Mouse (Mus musculus) MEL (cell line): ENCODE results near the gene Nipbl. TPM values are rescaled to one million over a fixed set of nuclear protein-coding genes. Genes with fewer than 3 reads are reported as not detected.

Experiments
- DNase-seq: peaks from one replicate; pipeline ENCODE4 v3.0.0; 2011; ENCODE audit warnings: low read depth, low spot score
- H3K27ac ChIP-seq: 2 replicates; pipeline ENCODE4 v1.5.1; 2012; ENCODE audit warnings: low read depth, mild to moderate bottlenecking, control low read depth, low read length, moderate library complexity; ENCODE audit not compliant: control insufficient read depth
- H3K27me3 ChIP-seq, 2 experiments: fragments of 150-350 bp in 1 of 2; sonication (generic) in 1 of 2; 2 replicates each; pipeline ENCODE4 v1.6.1; 2012; ENCODE audit warnings: low read length in 2 of 2, mild to moderate bottlenecking in 2 of 2, improper control_type of control experiment in 1 of 2, moderate library complexity in 1 of 2; ENCODE audit not compliant: insufficient read depth in 2 of 2, control insufficient read depth in 1 of 2
- H3K36me3 ChIP-seq, 2 experiments: 2 replicates each; pipeline ENCODE4 v1.6.1; 2012 to 2014; ENCODE audit warnings: low read length in 2 of 2, improper control_type of control experiment in 1 of 2, inconsistent platforms in 1 of 2, mild to moderate bottlenecking in 1 of 2; ENCODE audit not compliant: insufficient read depth in 2 of 2, control insufficient read depth in 1 of 2
- H3K4me1 ChIP-seq, 2 experiments: fragments of 150-350 bp in 1 of 2; sonication (generic) in 1 of 2; 2 replicates each; pipeline ENCODE4 v1.6.1; 2012; ENCODE audit warnings: low read length in 2 of 2, improper control_type of control experiment in 1 of 2, mild to moderate bottlenecking in 1 of 2; ENCODE audit not compliant: insufficient read depth in 2 of 2, control insufficient read depth in 1 of 2
- H3K4me3 ChIP-seq, 2 experiments: fragments of 150-350 bp in 1 of 2; sonication (generic) in 1 of 2; 2 replicates each; pipeline ENCODE4 v1.5.1; 2012; ENCODE audit warnings: low read depth in 2 of 2, low read length in 2 of 2, mild to moderate bottlenecking in 2 of 2, moderate library complexity in 2 of 2, control low read depth in 1 of 2, improper control_type of control experiment in 1 of 2; ENCODE audit not compliant: control insufficient read depth in 1 of 2, insufficient read depth in 1 of 2
- H3K79me2 ChIP-seq: 2 replicates; pipeline ENCODE4 v1.6.1; 2012; ENCODE audit warnings: mild to moderate bottlenecking, low read length, moderate library complexity; ENCODE audit not compliant: control insufficient read depth, poor library complexity, insufficient read depth
- H3K9ac ChIP-seq: 2 replicates; pipeline ENCODE4 v1.6.1; 2012; ENCODE audit warnings: low read depth, mild to moderate bottlenecking, control low read depth, low read length, moderate library complexity; ENCODE audit not compliant: control insufficient read depth, poor library complexity, severe bottlenecking
- H3K9me3 ChIP-seq: fragments of 150-350 bp; sonication (generic); replicated peaks from 2 replicates; pipeline ENCODE4 v1.6.1; 2012; ENCODE audit warnings: mild to moderate bottlenecking, low read length, improper control_type of control experiment, moderate library complexity; ENCODE audit not compliant: insufficient read depth
- CTCF ChIP-seq, 3 experiments: IDR thresholded peaks in 2 of 3; conservative IDR thresholded peaks in 1 of 3; 2 replicates each; pipeline ENCODE4 v1.5.1; 2011 to 2012; ENCODE audit warnings: low read length in 3 of 3, low read depth in 2 of 3, mild to moderate bottlenecking in 2 of 3, improper control_type of control experiment in 1 of 3, inconsistent platforms in 1 of 3, mixed read lengths in 1 of 3, moderate library complexity in 1 of 3; ENCODE audit not compliant: control insufficient read depth in 1 of 3, insufficient read depth in 1 of 3, poor library complexity in 1 of 3, severe bottlenecking in 1 of 3
- E2F4 ChIP-seq: IDR thresholded peaks from 2 replicates; pipeline ENCODE4 v1.6.1; 2011; ENCODE audit warnings: low read depth, low read length, improper control_type of control experiment, borderline replicate concordance
- EP300 ChIP-seq, 2 experiments: IDR thresholded peaks; 2 replicates each; pipeline ENCODE4 v1.6.1; 2011; ENCODE audit warnings: improper control_type of control experiment in 2 of 2, low read length in 2 of 2, low read depth in 1 of 2, mild to moderate bottlenecking in 1 of 2
- ETS1 ChIP-seq: IDR thresholded peaks from 2 replicates; pipeline ENCODE4 v1.6.1; 2012; ENCODE audit warnings: low read depth, mild to moderate bottlenecking, inconsistent platforms, low read length, improper control_type of control experiment, moderate library complexity
- GABPA ChIP-seq: IDR thresholded peaks from 2 replicates; pipeline ENCODE4 v1.6.1; 2012; ENCODE audit warnings: low read depth, mild to moderate bottlenecking, inconsistent platforms, low read length, improper control_type of control experiment, moderate library complexity
- GATA1 ChIP-seq: IDR thresholded peaks from 2 replicates; pipeline ENCODE4 v1.6.1; 2011; ENCODE audit warnings: low read depth, low read length, improper control_type of control experiment
- MAX ChIP-seq: IDR thresholded peaks from 2 replicates; pipeline ENCODE4 v1.6.1; 2011; ENCODE audit warnings: low read length, improper control_type of control experiment
- MEF2A ChIP-seq: IDR thresholded peaks from 2 replicates; pipeline ENCODE4 v1.6.1; 2014; ENCODE audit warnings: low read depth, mild to moderate bottlenecking, inconsistent platforms, low read length, improper control_type of control experiment; ENCODE audit not compliant: poor library complexity, insufficient replicate concordance, severe bottlenecking; ENCODE audit errors: extremely low read depth
- MXI1 ChIP-seq: IDR thresholded peaks from 2 replicates; pipeline ENCODE4 v1.6.1; 2011; ENCODE audit warnings: mild to moderate bottlenecking, low read depth, low read length, improper control_type of control experiment
- POLR2AphosphoS2 ChIP-seq: IDR thresholded peaks from 2 replicates; pipeline ENCODE4 v1.6.1; 2011; ENCODE audit warnings: low read length, improper control_type of control experiment
- RCOR1 ChIP-seq: IDR thresholded peaks from 2 replicates; pipeline ENCODE4 v1.6.1; 2012; ENCODE audit warnings: low read depth, mild to moderate bottlenecking, inconsistent platforms, low read length, improper control_type of control experiment
- SIN3A ChIP-seq: IDR thresholded peaks from 2 replicates; pipeline ENCODE4 v1.6.1; 2012; ENCODE audit warnings: low read length, improper control_type of control experiment, inconsistent platforms
- SMC3 ChIP-seq: IDR thresholded peaks from 2 replicates; pipeline ENCODE4 v1.6.1; 2011; ENCODE audit warnings: low read depth, low read length, improper control_type of control experiment
- TAL1 ChIP-seq: IDR thresholded peaks from 2 replicates; pipeline ENCODE4 v1.6.1; 2012; ENCODE audit warnings: mild to moderate bottlenecking, inconsistent platforms, low read length, moderate library complexity, mixed read lengths
- ZNF384 ChIP-seq: IDR thresholded peaks from 2 replicates; pipeline ENCODE4 v1.6.1; 2012; ENCODE audit warnings: low read depth, mild to moderate bottlenecking, inconsistent platforms, low read length, improper control_type of control experiment
- polyA plus RNA-seq, 2 experiments: library from polyadenylated mRNA; stranded (reverse) in 1 of 2; unstranded in 1 of 2; fragments of >175 nt in 1 of 2; fragments of >200 nt in 1 of 2; gene quantifications; 2 replicates each; pipeline versions ENCODE4 v1.2.1 to v1.2.4; 2012; ENCODE audit warnings: low replicate concordance in 2 of 2, low read depth in 1 of 2; ENCODE audit not compliant: insufficient read length in 2 of 2, insufficient read depth in 1 of 2, missing spikeins in 1 of 2
- total RNA-seq: library from RNA; depleted of rRNA; stranded (reverse); fragments of 300-350 nt; gene quantifications from 2 replicates; pipeline ENCODE4 v1.2.3, GENCODE M21; 2012

Gene Nipbl
- total and polyA plus RNA-seq, 3 experiments = 21.8 to 66.3 (median 35.6) TPM

DNA sequence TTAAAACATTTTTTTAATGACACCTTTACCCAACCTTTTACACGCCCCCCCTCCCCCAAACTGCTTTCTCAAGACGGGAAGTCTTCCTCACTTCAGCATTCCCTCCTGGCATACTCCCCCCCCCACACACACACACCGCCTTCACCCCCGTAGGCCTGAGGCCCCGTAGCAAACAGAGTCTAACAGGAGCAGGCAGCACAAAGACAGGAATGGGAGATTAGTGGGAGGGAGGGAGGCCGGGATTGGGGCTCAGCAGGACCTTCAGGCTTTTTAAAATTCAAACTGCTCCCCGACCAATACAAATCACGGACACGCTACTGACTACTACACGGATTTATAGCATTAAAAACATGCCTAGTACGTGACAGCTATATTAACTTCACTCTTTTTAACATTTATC lies 2.1 kb downstream of the Nipbl start:
- Histone ChIP-seq H3K4me1 (peaks cover 5 to 33% of the 10 kb centered on the region in 2 experiments; a peak in 3 of 4 replicates), H3K9ac (peak overlapping the region; percentile 99), H3K79me2 (peaks cover 58% of the 10 kb centered on the region), H3K27me3 (no peaks in the 10 kb centered on the region), H3K9me3 (no peaks in the 10 kb centered on the region), H3K27ac (no peak overlapping the region), H3K4me3 (peak overlapping the region; percentile 80 to 90), H3K36me3 (peaks cover 0 to 15% of the 10 kb centered on the region in 2 experiments; a peak in 3 of 4 replicates)
- TF ChIP-seq GABPA (no peak), MEF2A (no peak), RCOR1 (0 out of 2 replicates have a peak, but pooled peaks have one; percentile 1)
- peak; percentile 55 for DNase-seq

DNA sequence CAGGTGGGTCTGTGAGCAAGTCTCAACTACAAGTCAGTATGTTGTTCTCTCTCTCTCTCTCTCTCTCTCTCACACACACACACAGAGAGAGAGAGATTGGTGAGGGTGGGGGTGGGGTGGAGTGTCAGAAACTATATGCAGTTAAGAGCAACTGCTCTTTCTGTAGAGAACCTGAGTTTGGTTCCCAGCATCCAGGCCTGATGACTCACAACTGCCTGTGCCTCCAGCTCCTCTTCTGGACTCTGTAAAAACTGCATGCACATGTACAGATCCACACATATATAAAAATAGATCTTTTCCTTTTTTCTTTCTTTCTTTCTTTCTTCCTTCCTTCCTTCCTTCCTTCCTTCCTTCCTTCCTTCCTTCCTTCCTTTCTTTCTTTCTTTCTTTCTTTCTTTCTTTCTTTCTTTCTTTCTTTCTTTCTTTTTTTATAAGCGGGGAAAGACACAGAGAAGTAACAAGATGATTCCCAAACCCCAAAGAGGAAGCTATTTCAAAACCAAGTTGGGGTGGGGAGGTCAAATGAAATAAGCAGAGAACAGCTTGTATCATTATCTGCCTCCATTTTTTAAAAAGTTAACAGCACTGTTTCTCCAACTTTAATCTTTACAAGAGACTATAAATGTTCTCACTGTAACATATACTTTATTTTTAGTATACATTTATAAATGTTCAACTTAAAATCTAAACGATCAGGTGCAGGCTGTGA lies 10.9 kb downstream of the Nipbl start:
- H3K27me3 ChIP-seq = no peaks in the 10 kb centered on the region
- H3K36me3 ChIP-seq = peaks cover 0 to 36% of the 10 kb centered on the region in 2 experiments; a peak in 2 of 4 replicates
- DNase-seq = peak; percentile 89
- H3K4me3 ChIP-seq = peak overlapping the region; percentile 10 to 34; a peak in 3 of 4 replicates
- peaks cover 55% of the 10 kb centered on the region for H3K79me2 ChIP-seq
- H3K9ac ChIP-seq = peak overlapping the region; percentile 44
- H3K9me3 ChIP-seq = no peaks in the 10 kb centered on the region
- H3K27ac ChIP-seq = peak overlapping the region; percentile 60
- peaks cover 16 to 21% of the 10 kb centered on the region in 2 experiments for H3K4me1 ChIP-seq
- TF ChIP-seq E2F4 (no peak), CTCF (IDR thresholded peaks at IDR 0.05 in 2 of 3, conservative IDR thresholded peaks at IDR 0.05 in 1 of 3; ENCODE audit: control insufficient read depth in 1 of 3, insufficient read depth in 1 of 3, low read depth in 2 of 3, low read length in 3 of 3, poor library complexity in 1 of 3, severe bottlenecking in 1 of 3) (peak; percentile 26 to 44 (median 27); a peak in 5 of 6 replicates), SMC3 (no peak), MEF2A (no peak), ETS1 (0 out of 2 replicates have a peak, but pooled peaks have one; percentile 33), EP300 (IDR thresholded peaks at IDR 0.05; ENCODE audit: low read depth in 1 of 2, low read length in 2 of 2) (peak; percentile 6 to 48; a peak in 3 of 4 replicates), POLR2AphosphoS2 (no peak), TAL1 (no peak), MAX (0 out of 2 replicates have a peak, but pooled peaks have one; percentile 8)

DNA sequence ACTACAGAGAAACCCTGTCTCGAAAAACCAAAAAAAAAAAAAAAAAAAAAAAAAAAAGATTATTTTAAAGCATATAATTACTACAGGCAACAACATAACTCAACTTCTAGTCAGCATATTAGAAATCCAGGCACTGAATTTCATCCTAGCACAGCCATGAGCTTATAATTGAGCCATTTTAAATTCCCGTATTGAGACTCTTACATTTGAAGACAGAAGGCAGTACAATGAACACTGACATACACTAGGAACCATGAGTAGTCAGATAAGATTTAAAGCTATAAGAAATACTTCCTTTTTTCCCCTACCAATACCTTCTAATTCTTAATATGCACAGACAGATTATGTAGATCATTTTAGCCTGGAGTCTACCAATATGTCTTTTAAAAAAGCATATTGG lies 11.7 kb downstream of the Nipbl start:
- Histone ChIP-seq H3K27ac (0 out of 2 replicates have a peak overlapping the region, but pooled peaks have one; percentile 22), H3K4me3 (no peak overlapping the region; a peak in 1 of 4 replicates), H3K79me2 (peaks cover 50% of the 10 kb centered on the region), H3K4me1 (peaks cover 13 to 17% of the 10 kb centered on the region in 2 experiments), H3K36me3 (peaks cover 0 to 29% of the 10 kb centered on the region in 2 experiments; a peak in 2 of 4 replicates), H3K9me3 (no peaks in the 10 kb centered on the region), H3K27me3 (no peaks in the 10 kb centered on the region), H3K9ac (peak overlapping the region; percentile 36; the same call in 1 of the 2 replicates)
- TF ChIP-seq GATA1 = peak; percentile 79
- TF ChIP-seq SIN3A = peak; percentile 45
- peak; percentile 60; the same call in 1 of the 2 replicates for TF ChIP-seq MXI1
- peak; percentile 78 for TF ChIP-seq ZNF384
- no peak for TF ChIP-seq CTCF (IDR thresholded peaks at IDR 0.05 in 2 of 3, conservative IDR thresholded peaks at IDR 0.05 in 1 of 3; ENCODE audit: control insufficient read depth in 1 of 3, insufficient read depth in 1 of 3, low read depth in 2 of 3, low read length in 3 of 3, poor library complexity in 1 of 3, severe bottlenecking in 1 of 3)
- TF ChIP-seq EP300 (IDR thresholded peaks at IDR 0.05; ENCODE audit: low read depth in 1 of 2, low read length in 2 of 2) = peak in 1 of 2 experiments; percentile 67; a peak in 1 of 4 replicates
- peak; percentile 25; the same call in 1 of the 2 replicates for TF ChIP-seq RCOR1
- no peak for TF ChIP-seq TAL1
- peak; percentile 33; the same call in 1 of the 2 replicates for TF ChIP-seq ETS1
- DNase-seq = peak; percentile 72
